Mouse (Mus musculus): Measurements from ENCODE around the gene Gm10337. TPM values are rescaled to one million over a fixed set of nuclear protein-coding genes. Genes with fewer than 3 reads are reported as not detected.

Gene Gm10337
- polyA plus RNA-seq, 1 experiment from 2014 or later = 4.5 TPM

GRCm38 (mm10) chr15:102533926-102534325 lies 30.4 kb downstream of the Gm10337 start:
- no peaks in the 10 kb centered on the region for H3K27me3 ChIP-seq (ENCODE audit: control insufficient read depth, insufficient read depth, low read length)
- H3K36me3 ChIP-seq (ENCODE audit: control insufficient read depth, insufficient read depth, low read length) = peaks cover 69% of the 10 kb centered on the region
- no peak overlapping the region for H3K4me3 ChIP-seq (ENCODE audit: low read depth, low read length)
- no peak overlapping the region for H3K9ac ChIP-seq (replicated peaks; ENCODE audit: low read depth, low read length)
- ATAC-seq (ENCODE audit: insufficient number of reproducible peaks, insufficient read depth, low FRiP score, low read depth) = no peak
- H3K4me1 ChIP-seq (ENCODE audit: control insufficient read depth, insufficient read depth, low read length) = no peaks in the 10 kb centered on the region
- 93% methylated on average over 7 of the region's 7 CpGs for WGBS
- no peak overlapping the region for H3K4me2 ChIP-seq (replicated peaks; ENCODE audit: low read depth, low read length)
- no peak overlapping the region for H3K27ac ChIP-seq (ENCODE audit: low read length)
- no peaks in the 10 kb centered on the region for H3K9me3 ChIP-seq (ENCODE audit: control insufficient read depth, low read depth, low read length)

DNA sequence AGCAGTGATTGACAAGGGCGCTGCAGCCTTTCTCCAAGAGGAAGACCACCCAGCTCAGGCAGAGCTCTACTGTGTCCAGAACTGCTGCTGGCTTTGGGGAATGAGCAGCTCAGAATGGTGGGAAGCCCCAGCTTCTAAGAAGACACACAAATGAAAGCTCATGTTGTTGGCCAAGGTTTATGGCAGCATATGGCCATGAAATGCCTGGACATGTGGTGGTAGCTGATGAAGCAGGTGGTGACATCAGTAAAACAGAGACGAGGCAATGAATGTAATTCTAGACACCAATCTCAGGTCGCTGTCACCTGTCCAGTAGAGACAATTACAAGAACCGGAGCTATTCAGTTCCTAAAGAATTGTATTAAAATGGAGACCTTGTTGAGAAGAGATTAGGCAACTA lies 41.3 kb downstream of the Gm10337 start:
- 94% methylated on average over 4 of the region's 4 CpGs for WGBS
- Histone ChIP-seq H3K27ac (ENCODE audit: low read length) (no peak overlapping the region), H3K36me3 (ENCODE audit: control insufficient read depth, insufficient read depth, low read length) (peaks cover 48% of the 10 kb centered on the region)

GRCm38 (mm10) chr15:102546246-102546645 lies 42.7 kb downstream of the Gm10337 start:
- Histone ChIP-seq H3K27me3 (ENCODE audit: control insufficient read depth, insufficient read depth, low read length) (no peaks in the 10 kb centered on the region), H3K27ac (ENCODE audit: low read length) (no peak overlapping the region), H3K9ac (replicated peaks; ENCODE audit: low read depth, low read length) (no peak overlapping the region), H3K36me3 (ENCODE audit: control insufficient read depth, insufficient read depth, low read length) (peaks cover 49% of the 10 kb centered on the region), H3K4me3 (ENCODE audit: low read depth, low read length) (no peak overlapping the region), H3K4me1 (ENCODE audit: control insufficient read depth, insufficient read depth, low read length) (no peaks in the 10 kb centered on the region), H3K9me3 (ENCODE audit: control insufficient read depth, low read depth, low read length) (no peaks in the 10 kb centered on the region), H3K4me2 (replicated peaks; ENCODE audit: low read depth, low read length) (no peak overlapping the region)
- 91% methylated on average over 3 of the region's 3 CpGs for WGBS
- no peak for ATAC-seq (ENCODE audit: insufficient number of reproducible peaks, insufficient read depth, low FRiP score, low read depth)

More for the DNA sequence above, 41.3 kb downstream of the Gm10337 start:
- no peaks in the 10 kb centered on the region for H3K4me1 ChIP-seq (ENCODE audit: control insufficient read depth, insufficient read depth, low read length)
- H3K9me3 ChIP-seq (ENCODE audit: control insufficient read depth, low read depth, low read length) = no peaks in the 10 kb centered on the region
- ATAC-seq (ENCODE audit: insufficient number of reproducible peaks, insufficient read depth, low FRiP score, low read depth) = no peak
- H3K27me3 ChIP-seq (ENCODE audit: control insufficient read depth, insufficient read depth, low read length) = no peaks in the 10 kb centered on the region
- H3K4me3 ChIP-seq (ENCODE audit: low read depth, low read length) = no peak overlapping the region
- no peak overlapping the region for H3K4me2 ChIP-seq (replicated peaks; ENCODE audit: low read depth, low read length)
- H3K9ac ChIP-seq (replicated peaks; ENCODE audit: low read depth, low read length) = no peak overlapping the region

DNA sequence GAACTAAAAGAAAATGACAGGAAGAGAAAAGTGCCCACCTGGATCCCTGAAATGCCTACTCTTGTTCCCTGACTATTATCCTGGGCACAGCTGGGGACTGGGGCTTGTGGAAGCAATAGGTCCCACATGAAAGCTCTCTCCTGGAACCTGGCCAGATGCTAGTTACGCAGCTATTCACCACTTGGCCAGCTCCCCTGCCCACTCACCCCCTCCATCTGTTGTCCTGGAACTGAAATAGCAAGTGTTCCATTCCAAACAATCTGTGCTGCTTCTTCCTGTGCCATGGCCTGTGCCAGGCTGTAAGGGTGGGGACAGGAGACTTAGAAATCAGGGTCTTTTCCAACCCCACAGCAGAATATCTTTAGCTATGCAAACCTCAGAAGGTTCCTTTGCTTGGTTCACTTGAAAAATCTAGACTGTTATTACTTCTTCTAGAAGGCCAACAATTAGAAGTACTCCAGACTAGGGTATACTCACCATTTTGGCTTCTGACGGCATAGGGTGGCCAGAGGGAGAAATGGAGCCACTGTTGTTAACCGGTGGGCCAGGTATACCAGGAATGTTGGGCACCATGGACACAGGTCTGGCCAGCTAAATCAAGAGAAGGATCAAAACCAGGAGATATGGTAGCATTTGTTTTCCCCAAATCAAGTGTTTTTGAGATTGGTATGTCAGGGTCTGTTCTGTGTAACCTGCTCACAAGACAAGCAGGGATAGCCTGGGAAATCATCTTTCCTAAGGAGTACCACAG lies 43.3 kb downstream of the Gm10337 start:
- H3K4me1 ChIP-seq (ENCODE audit: control insufficient read depth, insufficient read depth, low read length) = no peaks in the 10 kb centered on the region
- no peaks in the 10 kb centered on the region for H3K27me3 ChIP-seq (ENCODE audit: control insufficient read depth, insufficient read depth, low read length)
- no peak for ATAC-seq (ENCODE audit: insufficient number of reproducible peaks, insufficient read depth, low FRiP score, low read depth)
- H3K4me2 ChIP-seq (replicated peaks; ENCODE audit: low read depth, low read length) = no peak overlapping the region
- 87% methylated on average over 3 of the region's 3 CpGs for WGBS
- H3K27ac ChIP-seq (ENCODE audit: low read length) = no peak overlapping the region
- peaks cover 53% of the 10 kb centered on the region for H3K36me3 ChIP-seq (ENCODE audit: control insufficient read depth, insufficient read depth, low read length)
- H3K9me3 ChIP-seq (ENCODE audit: control insufficient read depth, low read depth, low read length) = no peaks in the 10 kb centered on the region
- no peak overlapping the region for H3K9ac ChIP-seq (replicated peaks; ENCODE audit: low read depth, low read length)
- no peak overlapping the region for H3K4me3 ChIP-seq (ENCODE audit: low read depth, low read length)

DNA sequence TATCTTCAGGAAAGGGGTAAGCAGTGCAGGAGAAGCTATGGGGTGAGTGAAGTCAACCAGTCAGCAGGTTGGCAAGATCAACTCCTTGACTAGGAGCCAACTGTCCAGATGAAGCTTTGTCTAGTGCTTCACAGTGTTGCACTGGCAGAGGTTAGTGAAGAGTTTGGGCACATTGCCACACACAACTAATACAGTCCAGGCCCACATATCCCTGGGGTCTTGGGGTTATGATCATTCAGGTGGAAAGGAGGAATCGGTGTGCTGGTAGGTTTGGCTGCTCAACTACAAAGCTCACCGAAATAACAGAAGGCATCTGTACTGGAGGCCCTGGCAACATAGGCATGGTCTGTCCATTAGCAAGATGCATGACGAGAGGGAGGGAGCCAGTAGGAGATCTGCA lies 44.0 kb downstream of the Gm10337 start:
- no peak overlapping the region for H3K4me2 ChIP-seq (replicated peaks; ENCODE audit: low read depth, low read length)
- 95% methylated on average over 3 of the region's 3 CpGs for WGBS
- ATAC-seq (ENCODE audit: insufficient number of reproducible peaks, insufficient read depth, low FRiP score, low read depth) = no peak
- H3K4me3 ChIP-seq (ENCODE audit: low read depth, low read length) = no peak overlapping the region
- no peak overlapping the region for H3K9ac ChIP-seq (replicated peaks; ENCODE audit: low read depth, low read length)
- H3K27me3 ChIP-seq (ENCODE audit: control insufficient read depth, insufficient read depth, low read length) = no peaks in the 10 kb centered on the region
- peaks cover 51% of the 10 kb centered on the region for H3K36me3 ChIP-seq (ENCODE audit: control insufficient read depth, insufficient read depth, low read length)
- no peaks in the 10 kb centered on the region for H3K9me3 ChIP-seq (ENCODE audit: control insufficient read depth, low read depth, low read length)
- H3K4me1 ChIP-seq (ENCODE audit: control insufficient read depth, insufficient read depth, low read length) = no peaks in the 10 kb centered on the region
- no peak overlapping the region for H3K27ac ChIP-seq (ENCODE audit: low read length)

GRCm38 (mm10) chr15:102552599-102552998 lies 49.1 kb downstream of the Gm10337 start:
- WGBS = 95% methylated on average over 5 of the region's 5 CpGs
- Histone ChIP-seq H3K4me3 (ENCODE audit: low read depth, low read length) (no peak overlapping the region), H3K4me1 (ENCODE audit: control insufficient read depth, insufficient read depth, low read length) (no peaks in the 10 kb centered on the region), H3K4me2 (replicated peaks; ENCODE audit: low read depth, low read length) (no peak overlapping the region), H3K9ac (replicated peaks; ENCODE audit: low read depth, low read length) (no peak overlapping the region), H3K27me3 (ENCODE audit: control insufficient read depth, insufficient read depth, low read length) (no peaks in the 10 kb centered on the region), H3K27ac (ENCODE audit: low read length) (no peak overlapping the region), H3K9me3 (ENCODE audit: control insufficient read depth, low read depth, low read length) (no peaks in the 10 kb centered on the region), H3K36me3 (ENCODE audit: control insufficient read depth, insufficient read depth, low read length) (peaks cover 51% of the 10 kb centered on the region)
- no peak for ATAC-seq (ENCODE audit: insufficient number of reproducible peaks, insufficient read depth, low FRiP score, low read depth)

Other genes starting within 250 kb of the Gm10337 start
- gene Rarg, start 246.2 kb upstream of the Gm10337 start, polyA plus RNA-seq (2014; fragmentation: Nextera tagmentation; extraction: Ambion mirVana) = 36.9 and 40.5 TPM in 2 replicates
- gene Gm9918, start 233.2 kb upstream of the Gm10337 start, polyA plus RNA-seq (2014; fragmentation: Nextera tagmentation; extraction: Ambion mirVana) = 0.36 and 0.56 TPM in 2 replicates
- gene Mfsd5, start 224.3 kb upstream of the Gm10337 start, polyA plus RNA-seq (2014; fragmentation: Nextera tagmentation; extraction: Ambion mirVana) = 63.1 and 63.7 TPM in 2 replicates
- gene Espl1, start 207.5 kb upstream of the Gm10337 start, polyA plus RNA-seq (2014; fragmentation: Nextera tagmentation; extraction: Ambion mirVana) = 25.4 and 28.6 TPM in 2 replicates
- 500 and 514 TPM in 2 replicates for gene Pfdn5, start 177.6 kb upstream of the Gm10337 start, polyA plus RNA-seq (2014; fragmentation: Nextera tagmentation; extraction: Ambion mirVana)
- gene Myg1, start 172.0 kb upstream of the Gm10337 start, polyA plus RNA-seq (2014; fragmentation: Nextera tagmentation; extraction: Ambion mirVana) = 96.9 and 109 TPM in 2 replicates
- gene Aaas, start 153.0 kb upstream of the Gm10337 start, polyA plus RNA-seq (2014; fragmentation: Nextera tagmentation; extraction: Ambion mirVana) = 63.8 and 68.4 TPM in 2 replicates
- 2.0 and 2.5 TPM in 2 replicates for gene Sp7, start 136.5 kb upstream of the Gm10337 start, polyA plus RNA-seq (2014; fragmentation: Nextera tagmentation; extraction: Ambion mirVana)
- 16.9 and 18.9 TPM in 2 replicates for gene Sp1, start 97.6 kb upstream of the Gm10337 start, polyA plus RNA-seq (2014; fragmentation: Nextera tagmentation; extraction: Ambion mirVana)
- 0.94 and 1.2 TPM in 2 replicates for gene Amhr2, start 58.4 kb upstream of the Gm10337 start, polyA plus RNA-seq (2014; fragmentation: Nextera tagmentation; extraction: Ambion mirVana)
- 132 and 138 TPM in 2 replicates for gene Prr13, start 44.7 kb upstream of the Gm10337 start, polyA plus RNA-seq (2014; fragmentation: Nextera tagmentation; extraction: Ambion mirVana)
- gene Pcbp2, start 33.2 kb upstream of the Gm10337 start, polyA plus RNA-seq (2014; fragmentation: Nextera tagmentation; extraction: Ambion mirVana) = 298 and 302 TPM in 2 replicates
- 18.6 and 20.0 TPM in 2 replicates for gene Map3k12, start 13.3 kb downstream of the Gm10337 start, polyA plus RNA-seq (2014; fragmentation: Nextera tagmentation; extraction: Ambion mirVana)
- 87.0 and 101 TPM in 2 replicates for gene Tarbp2, start 14.5 kb downstream of the Gm10337 start, polyA plus RNA-seq (2014; fragmentation: Nextera tagmentation; extraction: Ambion mirVana)
- 2.3 and 3.1 TPM in 2 replicates for gene Npff, start 21.2 kb downstream of the Gm10337 start, polyA plus RNA-seq (2014; fragmentation: Nextera tagmentation; extraction: Ambion mirVana)
- gene Gm28047, start 121.3 kb downstream of the Gm10337 start, polyA plus RNA-seq (2014; fragmentation: Nextera tagmentation; extraction: Ambion mirVana) = not detected in 2 replicates
- gene Atf7, start 121.7 kb downstream of the Gm10337 start, polyA plus RNA-seq (2014; fragmentation: Nextera tagmentation; extraction: Ambion mirVana) = 42.7 and 48.9 TPM in 2 replicates
- gene Atp5g2, start 168.6 kb downstream of the Gm10337 start, polyA plus RNA-seq (2014; fragmentation: Nextera tagmentation; extraction: Ambion mirVana) = 86.0 and 99.3 TPM in 2 replicates
- 31.9 and 34.4 TPM in 2 replicates for gene Calcoco1, start 218.5 kb downstream of the Gm10337 start, polyA plus RNA-seq (2014; fragmentation: Nextera tagmentation; extraction: Ambion mirVana)